26 mouse cellular contexts compared by ENCODE assay signal in the genomic region with DNA sequence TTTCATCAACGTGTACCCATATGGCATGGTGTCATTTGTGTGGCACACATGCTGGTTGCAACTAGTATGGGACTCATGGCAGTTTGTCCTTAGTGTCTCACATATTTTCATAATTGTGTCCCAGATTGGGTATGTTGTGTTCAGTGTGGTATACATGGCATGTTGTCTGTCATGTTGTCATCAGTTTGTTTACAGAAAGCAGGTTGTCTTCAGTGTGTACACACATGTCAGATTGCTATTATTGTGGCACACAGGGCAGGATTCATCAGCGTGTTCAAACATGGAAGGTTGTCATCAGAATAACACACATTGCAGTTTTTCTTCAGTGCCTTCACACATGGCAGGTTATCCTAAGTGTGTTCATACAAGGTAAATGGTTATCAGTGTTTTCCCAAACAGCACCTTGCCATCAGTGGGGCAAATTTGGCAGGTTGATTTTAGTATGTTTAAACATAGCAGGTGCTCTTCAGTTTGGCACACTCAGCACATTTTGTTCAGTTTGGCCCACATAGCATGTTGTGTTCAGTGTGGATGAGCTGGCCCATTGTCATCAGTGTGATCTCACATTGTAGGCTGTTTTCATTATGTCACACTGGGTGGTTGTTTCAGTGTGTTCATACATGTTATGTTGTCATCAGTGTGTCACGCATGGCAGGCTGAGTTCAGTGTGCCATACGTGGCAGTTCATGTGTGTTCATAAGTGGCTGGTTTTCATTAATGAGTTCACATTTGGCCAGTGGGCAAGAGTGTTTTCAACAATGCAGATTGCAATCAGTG. TPM values are rescaled to one million over a fixed set of nuclear protein-coding genes. Genes with fewer than 3 reads are reported as not detected.
A peak's percentile ranks its signal among the peaks of the same experiment; 100 is the strongest.
DNase-seq lines count a peak whose midpoint lies in the region; ATAC-seq and TF ChIP-seq lines count a peak whose summit lies in the region.
"Had no signal": no experiment of that assay in that cellular context is flagged by ENCODE, and none has a peak within 500 bp of the region (broad histone marks: within the 10 kb centered on the region; RNA-seq: fewer than 3 reads in every experiment).

No protein-coding gene starts in this region.

- H3K27me3 ChIP-seq in forebrain, embryonic 12.5 days, result no peaks in the 10 kb centered on the region
- no peaks in the 10 kb centered on the region for H3K27me3 ChIP-seq in forebrain, embryonic 11.5 days (ENCODE audit: control insufficient read depth, insufficient read depth, low read length)
- H3K27me3 ChIP-seq in intestine, embryonic 14.5 days (replicated peaks; ENCODE audit: control insufficient read depth, insufficient read depth, low read length), result no peaks in the 10 kb centered on the region
- H3K27me3 ChIP-seq in intestine, embryonic 15.5 days (replicated peaks), result no peaks in the 10 kb centered on the region
- H3K27me3 ChIP-seq in forebrain, embryonic 16.5 days (replicated peaks; ENCODE audit: control insufficient read depth, insufficient read depth, low read length), result no peaks in the 10 kb centered on the region
- H3K27me3 ChIP-seq: embryonic facial prominence, embryonic 13.5 days; heart, embryonic 15.5 days; hindbrain, embryonic 13.5 days had no signal

- no peak for DNase-seq in forebrain, embryonic 11.5 days (ENCODE audit: low spot score)
- peak; percentile 13 for DNase-seq in intestine, embryonic 14.5 days (ENCODE audit: low spot score)
- peak; percentile 28 for DNase-seq in brain, embryonic 14.5 days (ENCODE audit: low read depth)
- no peak for DNase-seq in gastrocnemius, adult 8-10 months (ENCODE audit: low spot score in 2 of 2)
- DNase-seq: adrenal gland, adult 8-10 months; adrenal gland, postnatal 36 days; B cell, adult 2 months; cerebellum, adult 11-12 months; cerebellum, adult 9-10 months; cerebellum, postnatal 25 days; gastrocnemius, postnatal 14 days; heart, adult 18-20 months; heart, postnatal 14 days; kidney, adult 11 months had no signal

- H3K9me3 ChIP-seq in forebrain, embryonic 12.5 days, result no peaks in the 10 kb centered on the region
- H3K9me3 ChIP-seq in forebrain, embryonic 11.5 days (ENCODE audit: control insufficient read depth, low read length), result no peaks in the 10 kb centered on the region
- no peaks in the 10 kb centered on the region for H3K9me3 ChIP-seq in intestine, embryonic 14.5 days (ENCODE audit: control insufficient read depth, low read length)
- H3K9me3 ChIP-seq in intestine, embryonic 15.5 days, result no peaks in the 10 kb centered on the region
- H3K9me3 ChIP-seq in forebrain, embryonic 16.5 days (ENCODE audit: control insufficient read depth, low read length), result no peaks in the 10 kb centered on the region
- H3K9me3 ChIP-seq: embryonic facial prominence, embryonic 13.5 days; G1E; heart, embryonic 15.5 days; hindbrain, embryonic 13.5 days had no signal

- H3K36me3 ChIP-seq in forebrain, embryonic 12.5 days (replicated peaks), result no peaks in the 10 kb centered on the region
- H3K36me3 ChIP-seq in forebrain, embryonic 11.5 days (ENCODE audit: control insufficient read depth, insufficient read depth, low read length), result no peaks in the 10 kb centered on the region
- H3K36me3 ChIP-seq in intestine, embryonic 14.5 days (ENCODE audit: control insufficient read depth, insufficient read depth, low read length), result no peaks in the 10 kb centered on the region
- no peaks in the 10 kb centered on the region for H3K36me3 ChIP-seq in intestine, embryonic 15.5 days
- H3K36me3 ChIP-seq in forebrain, embryonic 16.5 days (ENCODE audit: control insufficient read depth, insufficient read depth), result no peaks in the 10 kb centered on the region
- H3K36me3 ChIP-seq: embryonic facial prominence, embryonic 13.5 days; G1E; heart, embryonic 15.5 days; hindbrain, embryonic 13.5 days had no signal

- no peak overlapping the region for H3K4me3 ChIP-seq in forebrain, embryonic 12.5 days (replicated peaks)
- H3K4me3 ChIP-seq in forebrain, embryonic 11.5 days (ENCODE audit: low read depth, low read length), result no peak overlapping the region
- H3K4me3 ChIP-seq in intestine, embryonic 14.5 days (ENCODE audit: low read depth, low read length), result no peak overlapping the region
- no peak overlapping the region for H3K4me3 ChIP-seq in intestine, embryonic 15.5 days (replicated peaks)
- H3K4me3 ChIP-seq in forebrain, embryonic 16.5 days (replicated peaks; ENCODE audit: low read length), result no peak overlapping the region
- H3K4me3 ChIP-seq: embryonic facial prominence, embryonic 13.5 days; heart, embryonic 15.5 days; hindbrain, embryonic 13.5 days had no signal

- WGBS in forebrain, embryonic 12.5 days, result 86% methylated on average over 4 of the region's 4 CpGs
- WGBS in forebrain, embryonic 11.5 days, result 86% methylated on average over 4 of the region's 4 CpGs
- 93% methylated on average over 4 of the region's 4 CpGs for WGBS in intestine, embryonic 14.5 days
- whole genome bisulfite sequencing in intestine, embryonic 15.5 days, result 89% methylated on average over 4 of the region's 4 CpGs
- 66% methylated on average over 4 of the region's 4 CpGs for WGBS in forebrain, embryonic 16.5 days

- TF ChIP-seq CTCF in brain, embryonic 14.5 days (IDR thresholded peaks at IDR 0.05; ENCODE audit: borderline replicate concordance, extremely low read depth, insufficient read depth, insufficient read length), result no peak

- 0 out of 2 replicates have a peak, but pooled peaks have one; percentile 27 for ATAC-seq in forebrain, embryonic 12.5 days (ENCODE audit: low FRiP score)
- ATAC-seq in forebrain, embryonic 11.5 days (replicated peaks; ENCODE audit: low FRiP score), result no peak; the same call in 1 of the 2 replicates
- ATAC-seq in intestine, embryonic 14.5 days (replicated peaks; ENCODE audit: low FRiP score, low TSS enrichment, low read depth), result no peak
- ATAC-seq in intestine, embryonic 15.5 days, result no peak
- peak; percentile 76 for ATAC-seq in forebrain, embryonic 16.5 days
- ATAC-seq: CD4-positive, CD25-positive, alpha-beta regulatory T cell, adult 4 months had no signal

- H3K4me2 ChIP-seq in forebrain, embryonic 12.5 days, result no peak overlapping the region
- no peak overlapping the region for H3K4me2 ChIP-seq in forebrain, embryonic 11.5 days (ENCODE audit: low read depth, low read length, severe bottlenecking)
- H3K4me2 ChIP-seq in intestine, embryonic 14.5 days (ENCODE audit: low read length), result no peak overlapping the region
- H3K4me2 ChIP-seq in intestine, embryonic 15.5 days (replicated peaks), result no peak overlapping the region
- no peak overlapping the region for H3K4me2 ChIP-seq in forebrain, embryonic 16.5 days (ENCODE audit: low read length)
- H3K4me2 ChIP-seq: embryonic facial prominence, embryonic 13.5 days; heart, embryonic 11.5 days; heart, embryonic 15.5 days; hindbrain, embryonic 13.5 days had no signal

- TF ChIP-seq POLR2A in brain, embryonic 14.5 days (IDR thresholded peaks at IDR 0.05; ENCODE audit: borderline replicate concordance, extremely low read depth, insufficient read depth, insufficient read length, poor library complexity, severe bottlenecking), result no peak

- H3K4me1 ChIP-seq in forebrain, embryonic 12.5 days, result no peaks in the 10 kb centered on the region
- no peaks in the 10 kb centered on the region for H3K4me1 ChIP-seq in forebrain, embryonic 11.5 days (replicated peaks; ENCODE audit: control insufficient read depth, insufficient read depth, low read length)
- H3K4me1 ChIP-seq in intestine, embryonic 14.5 days (replicated peaks; ENCODE audit: control insufficient read depth, insufficient read depth, low read length), result no peaks in the 10 kb centered on the region
- H3K4me1 ChIP-seq in intestine, embryonic 15.5 days (replicated peaks), result no peaks in the 10 kb centered on the region
- H3K4me1 ChIP-seq in forebrain, embryonic 16.5 days (replicated peaks; ENCODE audit: control insufficient read depth, insufficient read depth, low read length), result no peaks in the 10 kb centered on the region
- H3K4me1 ChIP-seq: embryonic facial prominence, embryonic 13.5 days; heart, embryonic 15.5 days; hindbrain, embryonic 13.5 days had no signal

- H3K27ac ChIP-seq in forebrain, embryonic 12.5 days, result no peak overlapping the region
- no peak overlapping the region for H3K27ac ChIP-seq in forebrain, embryonic 11.5 days (ENCODE audit: low read depth, low read length)
- no peak overlapping the region for H3K27ac ChIP-seq in intestine, embryonic 14.5 days (ENCODE audit: low read depth)
- H3K27ac ChIP-seq in intestine, embryonic 15.5 days, result no peak overlapping the region
- no peak overlapping the region; the same call in 1 of the 2 replicates for H3K27ac ChIP-seq in forebrain, embryonic 16.5 days (ENCODE audit: low read length)
- H3K27ac ChIP-seq: embryonic facial prominence, embryonic 13.5 days; heart, embryonic 15.5 days; hindbrain, embryonic 13.5 days had no signal

- H3K9ac ChIP-seq in forebrain, embryonic 12.5 days, result no peak overlapping the region
- no peak overlapping the region for H3K9ac ChIP-seq in forebrain, embryonic 11.5 days (ENCODE audit: low read length)
- no peak overlapping the region for H3K9ac ChIP-seq in intestine, embryonic 14.5 days (ENCODE audit: low read length)
- H3K9ac ChIP-seq in intestine, embryonic 15.5 days, result no peak overlapping the region
- no peak overlapping the region for H3K9ac ChIP-seq in forebrain, embryonic 16.5 days (replicated peaks; ENCODE audit: low read depth, low read length)
- H3K9ac ChIP-seq: embryonic facial prominence, embryonic 13.5 days; heart, embryonic 15.5 days; hindbrain, embryonic 13.5 days had no signal

RNA-seq across cellular contexts. Expression of gene Sult3a2, which starts 53.9 kb away (rescaled TPM):
- polyA plus RNA-seq in forebrain, embryonic 12.5 days (2016; fragmentation: Nextera tagmentation; extraction: Ambion mirVana), result not detected in 2 replicates
- not detected in 2 replicates for polyA plus RNA-seq in forebrain, embryonic 11.5 days (2014; fragmentation: Nextera tagmentation; extraction: Ambion mirVana)
- polyA plus RNA-seq in intestine, embryonic 14.5 days (2014; fragmentation: Nextera tagmentation; extraction: Ambion mirVana), result not detected in 2 replicates
- polyA plus RNA-seq in intestine, embryonic 15.5 days (2015; fragmentation: Nextera tagmentation; extraction: Ambion mirVana), result not detected in 2 replicates
- not detected in 2 replicates for polyA plus RNA-seq in brain, embryonic 14.5 days (2012; rRNA removed)
- polyA plus RNA-seq in forebrain, embryonic 16.5 days (2015; fragmentation: Nextera tagmentation; extraction: Ambion mirVana), result not detected in 2 replicates
- not detected for total RNA-seq in gastrocnemius, adult 8-10 months (2022)
- total RNA-seq: adrenal gland, adult 8-10 months; adrenal gland, postnatal 36 days; G1E; gastrocnemius, postnatal 14 days; heart, adult 18-20 months; heart, postnatal 14 days; hematopoietic stem cell, adult 5-6 weeks had no signal
- polyA plus RNA-seq: CD4-positive, CD25-positive, alpha-beta regulatory T cell, adult 4 months; cortical plate, adult 2 months; embryonic facial prominence, embryonic 13.5 days; frontal cortex, adult 2 months; G1E; heart, embryonic 11.5 days; heart, embryonic 15.5 days; hindbrain, embryonic 13.5 days had no signal

Comparison
In these comparisons a context has a peak if more than half of its experiments do, and no peak if none do; other contexts are left out.
1. ATAC-seq: peak in forebrain, embryonic 12.5 days (single experiment) and forebrain, embryonic 16.5 days (single experiment); none in forebrain, embryonic 11.5 days (single experiment), intestine, embryonic 14.5 days (single experiment) and intestine, embryonic 15.5 days (single experiment).
2. DNase-seq: peak in intestine, embryonic 14.5 days (single experiment) and brain, embryonic 14.5 days (single experiment); none in forebrain, embryonic 11.5 days (single experiment) and gastrocnemius, adult 8-10 months (0 of 2).